Mouse (Mus musculus) testis, postnatal 10 days (tissue): ENCODE results near the gene Lingo3.

Experiments
- DNase-seq: peaks from one replicate; pipeline ENCODE4 v3.0.0; 2021; ENCODE audit warnings: low spot score

Gene Lingo3

DNA sequence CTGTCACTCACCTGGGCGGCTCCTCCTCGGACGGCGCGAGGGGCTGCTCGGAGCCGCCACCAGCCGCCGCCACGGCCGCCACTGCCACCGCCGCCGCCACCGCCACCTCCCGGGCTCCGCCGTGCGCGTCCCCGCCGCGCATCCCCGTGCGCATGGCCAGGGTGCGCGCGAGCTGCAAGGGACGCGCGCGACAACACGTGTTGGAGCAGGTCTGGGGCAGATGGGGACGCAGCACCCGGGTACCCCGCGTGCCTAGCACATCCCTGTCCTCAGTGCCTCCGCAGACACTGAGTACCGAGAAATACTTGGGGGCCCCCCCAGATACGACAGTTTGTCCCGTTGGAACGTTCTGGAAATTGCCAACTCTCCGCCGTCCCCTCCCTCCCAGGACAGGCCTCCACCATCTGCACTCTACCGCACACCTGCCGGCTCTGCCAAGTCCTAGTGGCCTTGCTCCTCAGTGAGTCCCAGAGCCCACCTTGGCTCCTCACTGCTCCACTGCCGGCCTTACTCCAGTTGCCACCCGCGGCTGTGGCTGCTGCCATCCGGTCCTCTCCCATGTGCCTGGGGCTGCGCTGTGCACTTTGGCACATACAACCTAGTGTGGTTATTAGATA is at the start of gene Lingo3:
Lingo3 (minus strand) TSS at position 109 of the 617 bp plus-strand sequence.
- DNase-seq: no peak

DNA sequence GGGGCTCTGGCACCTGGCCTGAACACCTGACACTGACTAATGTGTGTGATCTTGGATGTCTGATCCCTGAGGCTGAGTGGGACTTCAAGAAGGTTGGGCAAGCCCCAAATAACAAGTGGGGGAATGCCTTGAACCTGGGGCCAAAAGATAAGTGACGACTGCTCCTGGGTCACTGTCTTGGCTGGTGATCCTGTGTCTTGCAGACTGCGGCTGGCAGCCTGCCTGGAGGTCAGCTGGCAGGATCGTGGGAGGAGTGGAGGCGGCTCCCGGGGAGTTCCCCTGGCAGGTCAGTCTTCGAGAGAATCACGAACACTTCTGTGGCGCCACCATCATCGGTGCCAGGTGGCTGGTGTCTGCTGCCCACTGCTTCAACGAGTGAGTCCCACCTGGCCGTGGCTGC is 43.3 kb upstream of the Lingo3 start:
- peak; percentile 92 for DNase-seq

DNA sequence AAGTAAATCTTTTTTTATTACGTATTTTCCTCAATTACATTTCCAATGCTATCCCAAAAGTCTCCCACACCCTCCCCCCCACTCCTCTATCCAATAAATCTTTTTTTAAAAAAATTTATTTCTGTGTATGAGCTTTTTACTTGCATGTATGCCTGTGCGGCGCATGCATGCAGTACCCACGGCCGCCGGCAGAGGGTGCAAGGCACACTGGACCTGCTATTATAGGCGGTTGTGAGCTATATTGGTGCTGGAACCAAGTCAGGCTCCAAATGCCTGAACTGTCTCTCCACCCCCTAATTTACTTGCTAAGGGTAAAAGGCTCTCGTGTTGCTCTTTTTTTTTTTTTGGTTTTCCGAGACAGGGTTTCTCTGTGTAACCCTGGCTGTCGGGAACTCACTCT is 37.5 kb upstream of the Lingo3 start:
- peak; percentile 89 for DNase-seq

DNA sequence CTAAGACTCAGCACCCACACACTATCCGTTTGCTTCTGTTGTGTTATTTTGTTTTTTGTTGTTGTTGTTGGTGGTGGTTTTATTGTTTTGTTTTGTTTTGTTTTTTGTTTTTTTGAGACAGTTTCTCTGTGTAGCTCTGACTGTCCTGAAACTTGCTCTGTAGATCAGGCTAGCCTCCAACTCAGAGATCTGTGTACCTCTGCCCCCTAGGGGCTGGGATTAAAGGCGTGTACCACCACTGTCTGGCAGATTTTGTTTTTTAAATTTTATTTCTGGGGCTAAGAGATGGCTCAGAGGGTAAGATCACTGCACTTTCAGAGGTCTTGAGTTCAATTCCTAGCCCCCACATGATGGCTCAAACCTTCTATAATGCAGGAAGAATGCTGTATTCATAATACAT is 37.1 kb upstream of the Lingo3 start:
- no peak for DNase-seq

DNA sequence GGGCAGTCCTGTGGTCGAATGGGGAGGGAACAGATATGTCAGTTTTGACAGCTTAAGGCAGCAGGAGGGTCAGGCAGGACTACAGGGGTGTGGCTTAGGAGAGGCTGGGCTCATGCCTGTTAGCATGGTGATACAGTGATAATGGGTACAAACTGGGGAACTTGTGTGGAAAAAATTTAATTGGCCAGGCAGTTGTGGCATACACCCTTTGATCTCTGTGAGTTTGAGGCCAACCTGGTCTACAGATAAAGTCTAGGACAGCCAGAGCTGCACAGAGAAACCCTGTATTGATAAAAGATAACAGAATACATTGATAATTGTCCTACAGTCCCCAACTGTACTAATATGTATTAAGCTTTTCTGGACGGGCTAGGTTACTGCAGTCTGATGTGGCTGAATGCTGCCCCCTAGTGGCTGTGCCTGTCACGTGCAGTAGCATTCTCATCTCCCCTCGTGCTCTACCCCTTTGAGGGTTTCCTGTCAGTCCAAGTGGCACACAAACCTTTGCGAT is 36.3 kb upstream of the Lingo3 start:
- DNase-seq: peak; percentile 83

DNA sequence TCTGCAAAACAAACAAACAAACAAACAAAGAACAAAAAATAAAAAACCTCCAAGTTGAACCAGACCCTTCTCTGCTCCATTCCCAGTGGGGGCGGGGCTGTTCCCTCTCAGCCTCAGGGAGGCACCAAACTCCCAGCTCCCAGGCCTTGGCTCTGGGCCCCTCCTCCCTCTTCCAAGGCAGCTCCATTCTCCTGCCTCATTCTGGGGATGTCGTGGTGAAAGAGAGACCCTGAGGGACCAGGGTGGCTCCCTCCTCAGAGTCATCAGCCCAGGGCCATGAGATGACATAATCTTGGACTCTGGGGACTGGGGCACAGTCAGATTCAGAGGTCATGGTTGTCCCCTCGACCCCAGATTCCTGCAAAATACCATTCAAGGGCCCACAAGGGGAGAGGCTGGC is 32.8 kb upstream of the Lingo3 start:
- DNase-seq: peak; percentile 73

DNA sequence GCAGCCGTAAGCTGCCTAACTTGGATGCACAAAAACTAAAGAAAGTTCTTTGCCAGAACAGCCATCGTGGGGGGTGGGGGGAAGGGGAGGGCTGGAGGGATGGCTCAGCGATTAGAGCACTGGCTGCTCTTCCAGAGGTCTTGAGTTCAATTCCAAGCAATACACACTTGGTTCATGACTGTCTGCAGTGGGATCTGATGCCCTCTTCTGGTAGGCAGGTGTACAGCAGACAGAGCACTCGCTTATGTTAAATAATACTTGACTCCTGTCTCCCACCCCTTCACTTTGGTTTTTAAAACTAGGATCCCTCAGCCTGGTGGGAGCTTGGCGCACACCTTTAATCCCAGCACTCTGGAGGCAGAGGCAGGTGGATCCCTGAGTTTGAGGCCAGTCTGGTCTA is 32.2 kb upstream of the Lingo3 start:
- DNase-seq: peak; percentile 77

DNA sequence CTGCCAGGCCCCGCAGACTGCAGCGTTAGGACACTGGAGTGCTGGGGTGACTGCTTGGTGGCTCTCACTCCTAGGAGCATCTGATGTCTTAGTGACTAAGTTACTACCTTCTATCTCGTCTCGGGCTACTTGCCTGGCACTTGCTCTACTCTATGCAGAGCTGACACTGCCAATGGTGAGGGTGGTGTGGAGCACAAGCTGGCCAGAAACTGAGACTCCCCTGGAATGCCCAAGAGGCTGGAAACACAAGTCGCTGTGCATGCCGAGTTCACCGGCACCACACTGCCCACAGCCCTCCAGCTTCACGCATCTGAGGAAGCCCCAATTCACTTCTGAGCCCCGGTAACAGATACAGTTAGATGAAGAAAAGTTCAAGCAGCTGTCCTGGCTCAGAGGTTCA is 30.2 kb upstream of the Lingo3 start:
- DNase-seq: no peak

DNA sequence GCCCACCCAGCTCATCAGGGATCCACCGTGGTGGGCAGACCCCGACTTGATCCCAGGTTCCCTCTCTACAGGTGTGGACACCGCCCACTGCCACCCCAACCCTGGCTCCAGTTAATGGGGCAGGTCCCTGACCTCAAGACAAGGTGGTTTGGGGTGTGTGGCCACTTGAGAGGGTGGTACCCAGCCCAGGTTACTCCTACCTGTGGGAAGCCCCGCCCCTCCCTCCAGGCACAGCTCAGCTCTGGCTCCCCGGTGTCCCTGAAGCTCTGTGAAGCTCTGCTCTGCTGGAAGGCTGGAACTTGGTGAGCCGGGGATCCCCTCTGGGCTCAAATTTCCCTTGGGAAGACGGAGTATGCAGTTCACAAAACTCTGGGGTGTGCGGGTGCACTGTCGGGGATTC is 27.7 kb upstream of the Lingo3 start, which contains the start of gene Tmprss9:
Tmprss9 (plus strand) TSS at position 268 of the 400 bp plus-strand sequence.
- no peak for DNase-seq

DNA sequence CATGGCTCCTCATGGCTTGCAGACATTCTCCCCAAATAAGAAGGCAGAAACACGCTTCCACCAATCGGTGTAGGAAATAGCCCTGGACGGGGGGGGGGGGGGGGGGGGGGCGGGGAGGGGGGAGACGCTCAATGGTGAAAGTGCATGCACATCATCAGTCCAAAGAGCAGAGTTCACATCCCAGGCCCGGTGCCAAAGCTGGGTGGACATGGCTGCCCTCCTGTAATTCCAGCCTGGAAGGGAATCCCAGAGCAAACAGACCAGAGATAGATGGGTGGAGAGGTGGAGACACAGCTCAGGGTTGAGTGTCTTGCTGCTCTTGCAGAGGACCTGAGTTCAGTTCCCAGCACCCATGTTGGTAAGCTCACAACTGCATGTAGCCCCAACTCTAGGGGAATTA is 27.2 kb upstream of the Lingo3 start:
- no peak for DNase-seq

DNA sequence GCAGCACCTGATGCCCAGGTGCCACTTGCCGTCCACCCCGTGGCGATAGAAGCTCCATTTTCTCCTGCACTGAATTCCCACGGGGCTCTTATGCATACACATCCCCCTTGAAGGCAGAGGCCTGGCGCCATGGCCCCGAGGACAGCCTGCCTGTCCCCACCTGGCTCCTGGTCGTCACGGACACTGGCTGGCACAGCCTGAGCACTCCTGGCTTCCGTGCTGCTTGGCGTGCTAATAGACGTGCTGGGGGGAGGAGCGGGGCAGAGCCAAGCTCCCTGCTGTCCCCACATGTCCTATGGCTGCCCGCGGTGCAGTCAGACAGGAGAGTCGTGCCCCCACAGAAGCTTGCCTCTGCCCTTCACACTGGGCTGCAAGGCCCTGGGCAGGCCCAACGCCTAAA is 20.6 kb upstream of the Lingo3 start:
- DNase-seq: no peak

DNA sequence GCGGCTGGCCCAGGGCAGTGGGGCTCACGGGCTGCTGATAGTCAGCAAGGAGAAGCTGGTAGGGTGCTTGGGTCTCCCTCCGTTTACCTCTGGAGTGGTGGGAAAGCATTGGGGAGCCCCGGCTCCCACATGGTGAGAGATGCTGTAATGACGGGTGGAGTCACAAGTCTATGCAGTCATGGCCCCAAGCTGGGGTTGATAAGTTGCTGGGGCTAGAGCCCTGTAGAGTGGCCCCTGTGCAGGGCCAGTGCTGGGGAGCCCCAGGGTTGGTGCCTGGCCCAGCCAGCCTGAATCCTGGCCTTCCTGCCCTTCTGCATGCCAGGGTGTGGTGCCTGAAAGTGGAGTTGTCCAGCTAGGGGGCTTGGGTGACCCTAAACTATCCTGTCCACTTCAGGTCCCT is 18.5 kb upstream of the Lingo3 start:
- DNase-seq: no peak

DNA sequence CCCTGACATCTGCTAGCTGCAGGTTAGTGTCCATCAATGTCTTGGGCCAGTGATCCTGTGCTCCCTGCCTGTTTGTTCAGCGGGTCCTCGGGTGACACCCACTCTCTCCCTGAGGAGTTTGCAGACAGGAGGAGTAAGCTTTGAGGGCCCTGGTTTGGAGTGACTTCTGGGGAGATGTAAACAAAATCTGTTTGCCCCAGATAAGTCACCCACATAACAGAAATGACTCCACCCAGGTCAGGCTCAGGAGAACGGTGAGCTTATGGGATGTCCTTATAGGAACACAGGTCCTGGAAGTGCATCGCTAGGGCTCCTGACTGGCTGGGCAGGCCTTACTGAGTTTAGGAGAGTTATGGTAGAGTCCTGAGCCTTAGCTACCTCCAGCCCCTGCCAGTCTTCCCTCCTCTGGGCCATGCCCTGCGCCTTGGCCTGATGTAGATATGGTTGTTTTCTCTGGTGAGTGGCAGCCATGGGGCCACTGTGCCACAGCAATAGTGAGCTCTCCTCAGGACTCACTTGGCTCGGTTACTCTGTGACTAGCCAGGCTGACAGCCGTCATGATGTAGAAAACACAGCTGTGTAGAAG is 14.6 kb upstream of the Lingo3 start:
- no peak for DNase-seq

DNA sequence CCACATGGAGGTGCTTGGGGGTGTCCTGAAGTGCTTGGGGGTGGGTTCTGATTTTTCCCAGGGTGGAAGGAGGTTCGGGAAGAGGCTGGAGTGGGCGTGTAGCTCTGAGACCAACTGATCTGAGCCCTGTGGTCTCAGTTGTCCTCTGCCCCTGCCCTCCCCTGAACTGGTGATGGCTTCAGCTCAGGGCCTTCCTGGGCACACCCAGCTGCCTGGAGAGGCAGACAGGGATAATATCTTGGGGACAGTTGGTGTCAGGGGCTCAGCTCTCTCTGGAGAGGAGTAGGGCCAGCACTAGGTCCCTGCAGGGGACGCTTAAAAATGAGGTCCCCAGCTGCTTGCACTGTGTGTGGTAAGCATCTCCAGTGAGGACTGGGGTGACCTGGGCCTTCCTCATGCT is 14.0 kb upstream of the Lingo3 start:
- DNase-seq: no peak

DNA sequence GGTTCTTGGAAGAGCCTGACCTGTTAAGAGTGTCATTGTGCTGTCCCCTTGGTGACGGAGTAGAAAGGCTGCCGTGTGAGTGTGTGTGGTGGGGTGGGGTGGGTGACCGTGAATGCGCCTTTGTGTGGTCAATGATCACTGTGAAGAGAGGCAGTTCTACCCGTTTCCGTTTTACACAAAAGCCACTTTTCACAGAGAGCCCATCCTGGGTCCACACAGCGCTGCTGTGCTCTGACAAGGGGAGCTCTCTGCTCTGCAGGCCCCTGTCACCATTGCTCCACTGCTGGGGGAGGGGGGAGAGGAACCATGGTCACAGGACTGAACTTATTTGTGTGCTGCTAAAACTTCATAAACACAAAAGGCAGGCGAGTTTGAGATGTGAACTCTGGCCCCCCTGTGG is 13.5 kb upstream of the Lingo3 start:
- no peak for DNase-seq

DNA sequence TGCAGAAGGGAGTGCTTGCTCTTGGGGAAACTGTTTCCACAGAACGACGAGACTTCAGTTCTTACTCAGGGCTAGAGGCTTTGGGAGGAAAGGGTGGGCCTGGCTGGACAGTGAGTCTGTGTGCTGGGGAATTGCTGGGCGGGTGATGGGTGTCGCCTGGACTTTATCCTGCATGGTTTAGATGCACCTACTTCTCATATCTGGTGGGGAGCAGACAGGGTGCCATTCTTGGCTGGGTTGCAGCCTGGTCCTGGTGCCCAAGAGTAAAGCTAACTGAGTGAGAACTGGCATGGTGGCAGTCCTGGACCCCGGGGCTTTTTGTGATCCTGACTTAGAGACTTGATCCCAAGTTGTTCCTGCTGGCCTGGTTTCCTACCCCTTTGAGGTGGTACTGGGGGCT is 13.1 kb upstream of the Lingo3 start:
- no peak for DNase-seq

DNA sequence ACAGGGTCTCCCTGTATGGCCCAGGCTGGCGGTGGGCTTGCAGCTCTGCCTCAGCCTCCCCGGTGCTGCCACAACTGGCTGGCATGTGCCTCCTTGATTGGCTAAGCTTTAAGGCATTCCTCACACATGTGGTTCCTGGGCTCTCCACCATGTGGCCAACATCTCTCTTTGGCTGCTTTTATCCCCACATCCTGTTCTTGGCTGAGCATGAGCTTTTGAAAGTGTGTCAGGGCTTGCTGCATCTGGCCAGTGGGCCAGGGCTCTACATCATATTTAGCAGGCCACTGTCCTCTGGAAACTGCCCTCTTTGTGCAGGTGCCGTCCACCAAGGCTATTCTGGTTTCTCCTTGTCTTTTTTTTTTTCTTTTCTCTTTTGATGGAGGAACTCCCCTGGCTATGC is 12.4 kb upstream of the Lingo3 start:
- no peak for DNase-seq

DNA sequence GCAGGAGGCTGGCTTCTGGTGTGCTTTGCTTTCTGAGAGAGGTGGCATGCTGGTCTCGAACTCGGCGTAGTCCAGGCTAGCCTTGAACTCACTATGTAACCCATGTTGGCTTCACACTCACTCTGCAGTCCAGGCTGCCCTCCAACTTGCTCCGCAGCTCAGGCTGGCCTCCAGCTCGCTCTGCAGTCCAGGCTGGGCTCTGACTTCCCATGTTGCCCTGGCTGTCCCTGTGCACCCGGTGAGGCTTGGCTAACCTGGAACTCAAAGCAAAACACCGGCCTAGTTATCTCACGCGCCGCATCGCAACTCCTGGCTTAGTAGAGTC is 11.9 kb upstream of the Lingo3 start:
- DNase-seq: no peak

DNA sequence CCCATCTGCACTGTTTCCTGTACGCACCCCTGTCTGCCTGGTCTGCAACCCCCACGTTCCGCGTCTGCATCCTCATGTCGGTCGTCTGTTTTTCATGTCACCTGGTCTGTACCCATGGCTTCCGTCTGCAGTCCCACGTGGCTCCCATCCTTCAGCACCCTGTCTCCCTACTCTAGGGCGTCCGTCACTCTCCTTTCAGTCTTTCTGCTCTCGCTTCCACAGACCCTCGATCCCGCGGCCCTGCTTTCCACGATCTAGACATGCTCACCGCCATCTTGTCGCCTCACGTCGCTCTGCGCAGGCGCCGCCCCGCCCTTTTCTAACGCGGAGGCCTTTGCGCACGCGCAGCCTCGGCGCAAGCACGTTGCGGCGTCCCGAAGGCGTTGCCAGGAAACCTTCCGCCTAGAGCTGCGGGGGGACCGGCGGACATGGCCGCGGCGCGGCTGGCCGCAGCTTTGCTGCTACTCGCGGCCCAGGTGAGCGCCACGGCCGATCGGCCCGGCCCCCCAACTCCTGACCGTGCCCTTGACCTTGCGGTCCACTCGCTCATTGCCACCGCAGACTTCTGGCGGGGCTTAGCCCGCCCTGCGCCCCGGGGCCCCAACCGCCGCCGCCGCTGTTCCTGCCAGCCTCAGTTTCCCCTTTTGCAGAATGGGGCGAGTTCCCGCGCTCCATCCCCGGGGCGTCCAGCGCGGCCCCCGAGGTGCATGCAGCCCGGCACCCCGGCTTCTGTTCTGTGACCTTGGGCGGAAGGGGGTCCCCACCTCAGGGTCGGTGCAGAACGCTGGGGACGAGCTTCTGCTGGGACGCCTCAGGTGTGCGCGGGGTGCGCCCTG is 11.3 kb upstream of the Lingo3 start, which contains the start of the genes Lsm7 and Sppl2b:
Lsm7 (minus strand) TSS at position 297 of the 836 bp plus-strand sequence.
Sppl2b (plus strand) TSS at position 363 of the 836 bp plus-strand sequence.
- DNase-seq: peak; percentile 99

DNA sequence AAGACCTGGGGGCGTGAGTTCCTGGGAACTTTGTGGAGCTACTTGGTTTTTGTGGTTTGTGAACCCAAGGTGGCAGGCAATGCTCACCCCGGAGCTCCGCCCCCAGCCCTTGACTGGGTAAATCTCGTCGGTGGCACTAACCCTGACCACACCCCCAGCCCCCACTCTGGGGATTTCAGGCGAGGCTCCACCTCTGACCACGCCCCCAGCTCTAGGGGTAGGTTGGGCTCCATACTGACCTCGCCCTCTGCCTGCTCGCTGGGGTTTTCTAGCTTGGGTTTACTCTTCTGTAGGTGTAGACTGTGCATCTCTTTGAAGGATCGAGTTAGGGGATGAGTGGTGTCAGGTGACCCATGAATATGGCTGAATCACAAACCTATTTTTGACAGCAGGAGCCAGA is 4.7 kb upstream of the Lingo3 start:
- DNase-seq: peak; percentile 76

DNA sequence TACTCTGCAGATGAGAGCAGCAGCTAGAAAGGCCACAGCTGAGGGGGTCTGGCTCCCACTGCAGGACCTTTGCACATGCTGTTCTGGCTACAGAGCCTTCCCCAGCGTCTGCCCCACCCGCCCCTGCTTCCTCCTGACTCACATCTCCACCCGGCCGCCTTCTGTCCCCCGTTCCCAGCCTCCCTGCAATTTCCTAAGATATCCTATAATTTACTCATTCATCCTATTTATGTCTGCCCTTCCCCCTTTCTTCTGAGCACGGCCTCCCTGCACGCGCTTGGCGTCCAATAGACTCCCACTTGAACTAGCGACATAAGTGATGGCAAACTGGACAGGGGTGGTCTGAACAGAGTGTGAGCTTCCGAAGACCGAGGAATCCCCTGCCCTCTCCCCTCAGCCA is 1.9 kb upstream of the Lingo3 start:
- no peak for DNase-seq

DNA sequence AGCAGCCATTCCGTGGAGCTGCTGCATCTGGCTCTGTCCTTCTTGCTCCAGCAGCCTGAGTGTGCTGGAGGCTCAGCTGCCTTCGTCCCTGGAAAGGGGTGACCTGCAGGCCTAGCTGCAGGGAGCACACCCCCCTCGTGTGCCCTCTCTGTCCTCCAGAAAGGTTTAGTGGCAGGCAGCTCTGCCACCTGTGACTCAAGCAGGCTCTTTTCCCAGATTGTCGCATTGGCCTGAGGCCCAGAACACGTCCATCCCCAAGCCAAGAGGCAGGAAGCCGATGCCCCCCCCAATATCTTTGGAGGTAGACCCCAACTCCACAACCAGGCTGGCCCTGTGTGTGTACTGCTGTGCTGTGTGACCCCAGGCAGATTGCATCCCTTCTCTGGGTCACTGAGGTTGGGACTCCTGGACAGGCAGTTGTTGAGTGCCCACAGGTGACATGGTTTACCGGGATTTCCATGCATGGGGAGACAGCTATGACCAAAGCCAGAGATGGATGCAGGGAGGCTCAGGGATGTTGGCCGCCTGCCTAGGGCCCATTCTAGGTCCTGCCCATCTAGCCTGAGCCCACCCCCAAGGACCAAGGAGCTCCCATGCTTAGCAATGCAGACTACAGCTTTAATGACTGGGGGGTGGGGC is 1.3 kb upstream of the Lingo3 start:
- DNase-seq: no peak
